Mouse (Mus musculus): ENCODE data around the gene Tmem63b.

DNA sequence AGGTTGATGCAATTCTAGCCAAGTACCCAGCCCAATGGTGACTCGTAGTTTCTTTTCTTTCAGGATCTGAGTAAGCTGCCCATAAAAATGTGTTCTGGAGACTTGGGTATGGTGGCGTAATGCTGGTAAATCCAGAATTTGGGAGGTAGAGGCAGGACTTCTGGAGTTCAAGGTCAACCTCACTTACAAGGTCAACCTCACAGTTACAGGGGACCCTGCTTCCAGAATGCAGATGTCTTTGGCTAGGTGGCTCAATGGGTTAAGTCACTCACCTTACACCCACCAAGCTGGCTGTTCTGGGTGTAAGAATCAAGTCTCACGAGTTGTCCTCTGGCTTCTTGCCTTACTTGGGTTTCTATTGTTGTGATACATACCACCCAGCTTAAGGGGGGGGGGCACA lies 70.0 kb downstream of the Tmem63b start:
- TF ChIP-seq FLI1 (IDR thresholded peaks at IDR 0.05; ENCODE audit: low read length) = no peak
- no peak for TF ChIP-seq GATA1 (IDR thresholded peaks at IDR 0.05; ENCODE audit: borderline replicate concordance, low read length)

All from megakaryocyte, embryonic 14.5 days (primary cell).